Mouse (Mus musculus): Measurements from ENCODE around the gene Usp47.

GRCm38 (mm10) chr7:112119248-112119647, 95.9 kb downstream of the Usp47 start:
- TF ChIP-seq CTCF (conservative IDR thresholded peaks at IDR 0.05; ENCODE audit: low read length): no peak
- no peak for TF ChIP-seq NANOG (IDR thresholded peaks at IDR 0.05; ENCODE audit: borderline replicate concordance, low read length)
